Mouse (Mus musculus): Measurements from ENCODE around the gene Hspa4. TPM values are rescaled to one million over a fixed set of nuclear protein-coding genes. Genes with fewer than 3 reads are reported as not detected.
"Not testable (repeated sequence)": the region's sequence is repeated elsewhere in the genome, so short reads cannot be mapped to it uniquely, and the experiment has no call there.

Gene Hspa4
- polyA plus RNA-seq (2014; fragmentation: Nextera tagmentation; extraction: Ambion mirVana), result 137 and 144 TPM in 2 replicates

GRCm38 (mm10) chr11:53300330-53301166, at the start of gene Hspa4:
Gene Hspa4 (minus strand): TSS chr11:53300457.
- Histone ChIP-seq H3K4me3 (ENCODE audit: low read depth, low read length) (peak within 1 kb of the TSS; percentile 99), H3K27ac (replicated peaks; ENCODE audit: low read depth, low read length) (peak within 1 kb of the TSS; percentile 94)
- ATAC-seq (ENCODE audit: insufficient number of reproducible peaks, low FRiP score, low TSS enrichment, low read depth), result peak; percentile 95

GRCm38 (mm10) chr11:53345738-53346137, 45.5 kb upstream of the Hspa4 start:
- Histone ChIP-seq H3K4me3 (ENCODE audit: low read depth, low read length) (no peak overlapping the region), H3K9me3 (ENCODE audit: control insufficient read depth, low read length) (no peaks in the 10 kb centered on the region), H3K9ac (ENCODE audit: low read length) (no peak overlapping the region), H3K36me3 (ENCODE audit: control insufficient read depth, insufficient read depth, low read length) (no peaks in the 10 kb centered on the region), H3K4me2 (ENCODE audit: low read depth, severe bottlenecking) (no peak overlapping the region), H3K27me3 (ENCODE audit: control insufficient read depth, insufficient read depth, low read length) (no peaks in the 10 kb centered on the region), H3K27ac (replicated peaks; ENCODE audit: low read depth, low read length) (no peak overlapping the region), H3K4me1 (ENCODE audit: control insufficient read depth, insufficient read depth, low read length) (no peaks in the 10 kb centered on the region)
- WGBS, result 19% methylated on average over 2 of the region's 2 CpGs
- DNase-seq (ENCODE audit: low spot score) (no peak), ATAC-seq (ENCODE audit: insufficient number of reproducible peaks, low FRiP score, low TSS enrichment, low read depth) (no peak)

More at GRCm38 (mm10) chr11:53300330-53301166, at the start of gene Hspa4:
- peak; percentile 98 for DNase-seq (ENCODE audit: low spot score)
- peak within 1 kb of the TSS; percentile 70 for H3K4me2 ChIP-seq (ENCODE audit: low read depth, severe bottlenecking)
- H3K9me3 ChIP-seq (ENCODE audit: control insufficient read depth, low read length), result no peaks in the 10 kb centered on the region
- no peaks in the 10 kb centered on the region for H3K27me3 ChIP-seq (ENCODE audit: control insufficient read depth, insufficient read depth, low read length)
- peak within 1 kb of the TSS; percentile 98 for H3K9ac ChIP-seq (ENCODE audit: low read length)
- no peaks in the 10 kb centered on the region for H3K36me3 ChIP-seq (ENCODE audit: control insufficient read depth, insufficient read depth, low read length)
- WGBS, result 1% methylated on average over 58 of the region's 58 CpGs
- H3K4me1 ChIP-seq (ENCODE audit: control insufficient read depth, insufficient read depth, low read length), result peaks cover 5% of the 10 kb centered on the region; the same call in 1 of the 2 replicates

GRCm38 (mm10) chr11:53345328-53345727, 45.1 kb upstream of the Hspa4 start:
- H3K4me1 ChIP-seq (ENCODE audit: control insufficient read depth, insufficient read depth, low read length), result no peaks in the 10 kb centered on the region
- no peaks in the 10 kb centered on the region for H3K27me3 ChIP-seq (ENCODE audit: control insufficient read depth, insufficient read depth, low read length)
- no peak overlapping the region for H3K9ac ChIP-seq (ENCODE audit: low read length)
- no peak for ATAC-seq (ENCODE audit: insufficient number of reproducible peaks, low FRiP score, low TSS enrichment, low read depth)
- no peaks in the 10 kb centered on the region for H3K36me3 ChIP-seq (ENCODE audit: control insufficient read depth, insufficient read depth, low read length)
- WGBS, result 18% methylated on average over 5 of the region's 5 CpGs
- H3K27ac ChIP-seq (replicated peaks; ENCODE audit: low read depth, low read length), result no peak overlapping the region
- H3K4me2 ChIP-seq (ENCODE audit: low read depth, severe bottlenecking), result no peak overlapping the region
- H3K4me3 ChIP-seq (ENCODE audit: low read depth, low read length), result no peak overlapping the region
- H3K9me3 ChIP-seq (ENCODE audit: control insufficient read depth, low read length), result no peaks in the 10 kb centered on the region
- no peak for DNase-seq (ENCODE audit: low spot score)

- WGBS, result 55% methylated on average over 5 of the region's 5 CpGs
- ATAC-seq (ENCODE audit: insufficient number of reproducible peaks, low FRiP score, low TSS enrichment, low read depth), result no peak
Measured at GRCm38 (mm10) chr11:53342711-53343110, 42.5 kb upstream of the Hspa4 start.

GRCm38 (mm10) chr11:53341019-53341418, 40.8 kb upstream of the Hspa4 start:
- not testable (repeated sequence) for H3K4me3 ChIP-seq (ENCODE audit: low read depth, low read length); H3K27me3 ChIP-seq (ENCODE audit: control insufficient read depth, insufficient read depth, low read length); H3K36me3 ChIP-seq (ENCODE audit: control insufficient read depth, insufficient read depth, low read length); H3K4me1 ChIP-seq (ENCODE audit: control insufficient read depth, insufficient read depth, low read length); H3K9ac ChIP-seq (ENCODE audit: low read length); H3K4me2 ChIP-seq (ENCODE audit: low read depth, severe bottlenecking); H3K27ac ChIP-seq (replicated peaks; ENCODE audit: low read depth, low read length); DNase-seq (ENCODE audit: low spot score); ATAC-seq (ENCODE audit: insufficient number of reproducible peaks, low FRiP score, low TSS enrichment, low read depth); H3K9me3 ChIP-seq (ENCODE audit: control insufficient read depth, low read length)
- 93% methylated on average over 10 of the region's 10 CpGs for WGBS

More at GRCm38 (mm10) chr11:53342711-53343110, 42.5 kb upstream of the Hspa4 start:
- H3K27ac ChIP-seq (replicated peaks; ENCODE audit: low read depth, low read length), result no peak overlapping the region
- no peaks in the 10 kb centered on the region for H3K36me3 ChIP-seq (ENCODE audit: control insufficient read depth, insufficient read depth, low read length)
- no peaks in the 10 kb centered on the region for H3K4me1 ChIP-seq (ENCODE audit: control insufficient read depth, insufficient read depth, low read length)
- no peaks in the 10 kb centered on the region for H3K27me3 ChIP-seq (ENCODE audit: control insufficient read depth, insufficient read depth, low read length)
- no peak overlapping the region for H3K4me2 ChIP-seq (ENCODE audit: low read depth, severe bottlenecking)
- no peak for DNase-seq (ENCODE audit: low spot score)
- H3K4me3 ChIP-seq (ENCODE audit: low read depth, low read length), result no peak overlapping the region
- H3K9me3 ChIP-seq (ENCODE audit: control insufficient read depth, low read length), result no peaks in the 10 kb centered on the region
- H3K9ac ChIP-seq (ENCODE audit: low read length), result no peak overlapping the region

- H3K36me3 ChIP-seq (ENCODE audit: control insufficient read depth, insufficient read depth, low read length), result no peaks in the 10 kb centered on the region; the same call in 1 of the 2 replicates
- H3K27ac ChIP-seq (replicated peaks; ENCODE audit: low read depth, low read length), result no peak overlapping the region
- no peaks in the 10 kb centered on the region for H3K27me3 ChIP-seq (ENCODE audit: control insufficient read depth, insufficient read depth, low read length)
- no peak overlapping the region for H3K4me3 ChIP-seq (ENCODE audit: low read depth, low read length)
- H3K4me1 ChIP-seq (ENCODE audit: control insufficient read depth, insufficient read depth, low read length), result no peaks in the 10 kb centered on the region
- no peaks in the 10 kb centered on the region for H3K9me3 ChIP-seq (ENCODE audit: control insufficient read depth, low read length)
- WGBS, result 75% methylated on average over 8 of the region's 8 CpGs
- H3K9ac ChIP-seq (ENCODE audit: low read length), result no peak overlapping the region
- ATAC-seq (ENCODE audit: insufficient number of reproducible peaks, low FRiP score, low TSS enrichment, low read depth), result no peak
- no peak overlapping the region for H3K4me2 ChIP-seq (ENCODE audit: low read depth, severe bottlenecking)
- no peak for DNase-seq (ENCODE audit: low spot score)
Measured at GRCm38 (mm10) chr11:53337684-53338083, 37.4 kb upstream of the Hspa4 start.

GRCm38 (mm10) chr11:53336924-53337323, 36.7 kb upstream of the Hspa4 start:
- H3K9me3 ChIP-seq (ENCODE audit: control insufficient read depth, low read length), result no peaks in the 10 kb centered on the region
- H3K4me3 ChIP-seq (ENCODE audit: low read depth, low read length), result no peak overlapping the region
- no peak overlapping the region for H3K4me2 ChIP-seq (ENCODE audit: low read depth, severe bottlenecking)
- ATAC-seq (ENCODE audit: insufficient number of reproducible peaks, low FRiP score, low TSS enrichment, low read depth), result no peak
- no peak overlapping the region for H3K27ac ChIP-seq (replicated peaks; ENCODE audit: low read depth, low read length)
- no peaks in the 10 kb centered on the region for H3K27me3 ChIP-seq (ENCODE audit: control insufficient read depth, insufficient read depth, low read length)
- 81% methylated on average over 1 of the region's 1 CpGs for WGBS
- H3K9ac ChIP-seq (ENCODE audit: low read length), result no peak overlapping the region
- H3K36me3 ChIP-seq (ENCODE audit: control insufficient read depth, insufficient read depth, low read length), result peaks cover 4% of the 10 kb centered on the region; the same call in 1 of the 2 replicates
- H3K4me1 ChIP-seq (ENCODE audit: control insufficient read depth, insufficient read depth, low read length), result no peaks in the 10 kb centered on the region
- DNase-seq (ENCODE audit: low spot score), result no peak

GRCm38 (mm10) chr11:53336182-53336571, 35.9 kb upstream of the Hspa4 start:
- Histone ChIP-seq H3K9me3 (ENCODE audit: control insufficient read depth, low read length) (no peaks in the 10 kb centered on the region), H3K4me2 (ENCODE audit: low read depth, severe bottlenecking) (no peak overlapping the region), H3K36me3 (ENCODE audit: control insufficient read depth, insufficient read depth, low read length) (peaks cover 4% of the 10 kb centered on the region; the same call in 1 of the 2 replicates), H3K9ac (ENCODE audit: low read length) (no peak overlapping the region), H3K27ac (replicated peaks; ENCODE audit: low read depth, low read length) (no peak overlapping the region), H3K27me3 (ENCODE audit: control insufficient read depth, insufficient read depth, low read length) (no peaks in the 10 kb centered on the region), H3K4me1 (ENCODE audit: control insufficient read depth, insufficient read depth, low read length) (no peaks in the 10 kb centered on the region), H3K4me3 (ENCODE audit: low read depth, low read length) (no peak overlapping the region)
- no peak for DNase-seq (ENCODE audit: low spot score)
- ATAC-seq (ENCODE audit: insufficient number of reproducible peaks, low FRiP score, low TSS enrichment, low read depth), result no peak
